Mouse (Mus musculus): ENCODE results near the gene Fktn. TPM values are rescaled to one million over a fixed set of nuclear protein-coding genes. Genes with fewer than 3 reads are reported as not detected.
"Not testable (repeated sequence)": the region's sequence is repeated elsewhere in the genome, so short reads cannot be mapped to it uniquely, and the experiment has no call there.

Fktn gene
- polyA plus RNA-seq, 1 experiment from 2014 or later = 16.5 TPM

- H3K4me1 ChIP-seq (replicated peaks; ENCODE audit: control insufficient read depth, insufficient read depth, low read length) = no peaks in the 10 kb centered on the region
- no peaks in the 10 kb centered on the region for H3K27me3 ChIP-seq (replicated peaks; ENCODE audit: control insufficient read depth, insufficient read depth, low read length)
- no peak overlapping the region for H3K27ac ChIP-seq (ENCODE audit: low read depth)
- no peak overlapping the region for H3K4me3 ChIP-seq (ENCODE audit: low read depth, low read length)
- no peak overlapping the region for H3K9ac ChIP-seq (ENCODE audit: low read length)
- H3K36me3 ChIP-seq (ENCODE audit: control insufficient read depth, insufficient read depth, low read length) = no peaks in the 10 kb centered on the region
- H3K4me2 ChIP-seq (ENCODE audit: low read length) = no peak overlapping the region
- 53% methylated on average over 7 of the region's 7 CpGs for WGBS
- no peaks in the 10 kb centered on the region for H3K9me3 ChIP-seq (ENCODE audit: control insufficient read depth, low read length)
- ATAC-seq (replicated peaks; ENCODE audit: low FRiP score, low TSS enrichment, low read depth) (no peak), DNase-seq (ENCODE audit: low spot score) (peak; percentile 50)
Observed at GRCm38 (mm10) chr4:53798896-53799676, 85.3 kb downstream of the Fktn start.

DNA sequence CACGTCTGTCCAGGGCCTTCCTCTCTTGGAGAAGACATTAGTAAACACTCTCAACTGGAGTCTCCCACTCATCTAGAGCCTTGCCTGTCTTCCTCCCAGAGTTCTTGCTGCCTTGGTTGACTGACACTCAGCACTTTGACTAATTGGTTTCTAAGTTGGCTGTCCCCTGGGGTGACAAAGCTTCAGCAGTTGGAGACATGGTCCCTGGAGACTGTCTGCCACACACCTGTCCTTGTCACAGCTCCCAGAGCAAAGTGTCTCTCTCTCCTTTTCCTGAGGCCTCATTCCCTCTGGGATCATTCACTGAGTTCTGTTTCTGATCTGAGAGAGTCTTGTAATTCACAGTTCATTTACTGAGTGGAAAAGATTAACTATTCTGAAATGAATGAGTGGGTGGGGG is 86.0 kb downstream of the Fktn start:
- no peaks in the 10 kb centered on the region for H3K36me3 ChIP-seq (ENCODE audit: control insufficient read depth, insufficient read depth, low read length)
- H3K4me2 ChIP-seq (ENCODE audit: low read length) = no peak overlapping the region
- DNase-seq (ENCODE audit: low spot score) (no peak), ATAC-seq (replicated peaks; ENCODE audit: low FRiP score, low TSS enrichment, low read depth) (no peak)
- no peaks in the 10 kb centered on the region for H3K4me1 ChIP-seq (replicated peaks; ENCODE audit: control insufficient read depth, insufficient read depth, low read length)
- H3K9ac ChIP-seq (ENCODE audit: low read length) = no peak overlapping the region
- no peak overlapping the region for H3K4me3 ChIP-seq (ENCODE audit: low read depth, low read length)
- H3K27ac ChIP-seq (ENCODE audit: low read depth) = no peak overlapping the region
- WGBS = 44% methylated on average over 1 of the region's 1 CpGs
- no peaks in the 10 kb centered on the region for H3K27me3 ChIP-seq (replicated peaks; ENCODE audit: control insufficient read depth, insufficient read depth, low read length)
- no peaks in the 10 kb centered on the region for H3K9me3 ChIP-seq (ENCODE audit: control insufficient read depth, low read length)

DNA sequence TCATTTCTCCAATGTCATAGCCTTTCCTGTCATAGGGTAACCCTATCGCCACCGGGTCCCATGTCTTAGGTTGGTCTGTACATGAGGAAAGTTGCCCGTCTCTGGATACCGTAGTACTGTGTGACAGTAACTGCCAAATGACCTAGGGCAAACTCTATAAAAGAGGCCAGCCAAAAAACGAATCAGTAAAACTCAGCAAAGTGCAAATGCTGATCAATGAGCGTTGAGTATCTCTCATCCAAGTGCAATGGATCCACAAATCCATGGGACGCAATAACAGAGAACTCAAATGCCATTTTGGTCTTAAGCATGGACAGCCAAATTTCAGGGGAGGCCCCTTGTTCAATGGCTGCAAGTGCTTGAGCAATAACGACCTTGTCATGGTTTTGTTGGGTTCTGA is 89.9 kb downstream of the Fktn start:
- not testable (repeated sequence) for H3K4me1 ChIP-seq (replicated peaks; ENCODE audit: control insufficient read depth, insufficient read depth, low read length); H3K4me3 ChIP-seq (ENCODE audit: low read depth, low read length); H3K36me3 ChIP-seq (ENCODE audit: control insufficient read depth, insufficient read depth, low read length); DNase-seq (ENCODE audit: low spot score); H3K9ac ChIP-seq (ENCODE audit: low read length); H3K9me3 ChIP-seq (ENCODE audit: control insufficient read depth, low read length); H3K27ac ChIP-seq (ENCODE audit: low read depth); ATAC-seq (replicated peaks; ENCODE audit: low FRiP score, low TSS enrichment, low read depth); H3K27me3 ChIP-seq (replicated peaks; ENCODE audit: control insufficient read depth, insufficient read depth, low read length); H3K4me2 ChIP-seq (ENCODE audit: low read length)
- WGBS = 92% methylated on average over 7 of the region's 8 CpGs

GRCm38 (mm10) chr4:53806428-53806827 is 92.6 kb downstream of the Fktn start:
- ATAC-seq (replicated peaks; ENCODE audit: low FRiP score, low TSS enrichment, low read depth); H3K9ac ChIP-seq (ENCODE audit: low read length); DNase-seq (ENCODE audit: low spot score); H3K4me3 ChIP-seq (ENCODE audit: low read depth, low read length); H3K27ac ChIP-seq (ENCODE audit: low read depth); H3K9me3 ChIP-seq (ENCODE audit: control insufficient read depth, low read length); H3K4me2 ChIP-seq (ENCODE audit: low read length); H3K4me1 ChIP-seq (replicated peaks; ENCODE audit: control insufficient read depth, insufficient read depth, low read length); H3K36me3 ChIP-seq (ENCODE audit: control insufficient read depth, insufficient read depth, low read length); H3K27me3 ChIP-seq (replicated peaks; ENCODE audit: control insufficient read depth, insufficient read depth, low read length): not testable (repeated sequence)
- WGBS = 90% methylated on average over 6 of the region's 6 CpGs

- no peak for DNase-seq (ENCODE audit: low spot score)
- no peaks in the 10 kb centered on the region for H3K4me1 ChIP-seq (replicated peaks; ENCODE audit: control insufficient read depth, insufficient read depth, low read length)
- H3K9ac ChIP-seq (ENCODE audit: low read length) = no peak overlapping the region
- no peak overlapping the region for H3K4me2 ChIP-seq (ENCODE audit: low read length)
- no peaks in the 10 kb centered on the region for H3K27me3 ChIP-seq (replicated peaks; ENCODE audit: control insufficient read depth, insufficient read depth, low read length)
- no peak for ATAC-seq (replicated peaks; ENCODE audit: low FRiP score, low TSS enrichment, low read depth)
- no peaks in the 10 kb centered on the region for H3K9me3 ChIP-seq (ENCODE audit: control insufficient read depth, low read length)
- no peak overlapping the region for H3K4me3 ChIP-seq (ENCODE audit: low read depth, low read length)
- 58% methylated on average over 5 of the region's 5 CpGs for WGBS
- H3K36me3 ChIP-seq (ENCODE audit: control insufficient read depth, insufficient read depth, low read length) = no peaks in the 10 kb centered on the region
- no peak overlapping the region for H3K27ac ChIP-seq (ENCODE audit: low read depth)
Observed at GRCm38 (mm10) chr4:53818320-53818719, 104.5 kb downstream of the Fktn start.

- ATAC-seq (replicated peaks; ENCODE audit: low FRiP score, low TSS enrichment, low read depth) = no peak
Observed at GRCm38 (mm10) chr4:53823697-53824096, 109.9 kb downstream of the Fktn start.

DNA sequence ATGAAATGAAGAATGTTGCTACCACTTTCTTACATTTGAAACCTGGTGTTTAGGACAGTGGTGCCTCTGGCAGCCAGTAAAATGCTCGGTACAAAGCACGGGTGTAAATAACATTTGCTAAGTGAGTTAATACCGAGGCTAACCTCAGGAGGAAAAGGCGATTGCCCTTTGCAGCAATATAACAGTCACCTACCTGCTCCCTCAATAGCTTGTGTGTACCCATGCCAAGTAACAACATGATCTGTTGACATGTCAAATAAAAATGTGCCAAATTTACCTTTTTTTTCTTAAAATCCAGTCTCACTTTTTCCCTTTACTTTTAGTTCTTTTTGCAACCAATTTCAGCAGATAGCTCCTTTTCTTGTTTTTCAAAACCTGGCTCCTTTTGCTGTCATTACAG is 111.0 kb downstream of the Fktn start:
- DNase-seq (ENCODE audit: low spot score) (no peak), ATAC-seq (replicated peaks; ENCODE audit: low FRiP score, low TSS enrichment, low read depth) (no peak)
- Histone ChIP-seq H3K4me2 (ENCODE audit: low read length) (no peak overlapping the region), H3K9ac (ENCODE audit: low read length) (no peak overlapping the region), H3K27ac (ENCODE audit: low read depth) (no peak overlapping the region), H3K4me1 (replicated peaks; ENCODE audit: control insufficient read depth, insufficient read depth, low read length) (no peaks in the 10 kb centered on the region; the same call in 1 of the 2 replicates), H3K9me3 (ENCODE audit: control insufficient read depth, low read length) (no peaks in the 10 kb centered on the region), H3K36me3 (ENCODE audit: control insufficient read depth, insufficient read depth, low read length) (no peaks in the 10 kb centered on the region), H3K27me3 (replicated peaks; ENCODE audit: control insufficient read depth, insufficient read depth, low read length) (no peaks in the 10 kb centered on the region), H3K4me3 (ENCODE audit: low read depth, low read length) (no peak overlapping the region)
- WGBS = 25% methylated on average over 4 of the region's 4 CpGs

More at GRCm38 (mm10) chr4:53823697-53824096, 109.9 kb downstream of the Fktn start:
- Histone ChIP-seq H3K4me2 (ENCODE audit: low read length) (no peak overlapping the region), H3K27ac (ENCODE audit: low read depth) (no peak overlapping the region), H3K27me3 (replicated peaks; ENCODE audit: control insufficient read depth, insufficient read depth, low read length) (no peaks in the 10 kb centered on the region), H3K4me3 (ENCODE audit: low read depth, low read length) (no peak overlapping the region), H3K9me3 (ENCODE audit: control insufficient read depth, low read length) (no peaks in the 10 kb centered on the region), H3K36me3 (ENCODE audit: control insufficient read depth, insufficient read depth, low read length) (no peaks in the 10 kb centered on the region), H3K9ac (ENCODE audit: low read length) (no peak overlapping the region), H3K4me1 (replicated peaks; ENCODE audit: control insufficient read depth, insufficient read depth, low read length) (no peaks in the 10 kb centered on the region; the same call in 1 of the 2 replicates)
- DNase-seq (ENCODE audit: low spot score) = no peak
- 52% methylated on average over 6 of the region's 6 CpGs for WGBS

- Histone ChIP-seq H3K27me3 (replicated peaks; ENCODE audit: control insufficient read depth, insufficient read depth, low read length) (no peaks in the 10 kb centered on the region), H3K36me3 (ENCODE audit: control insufficient read depth, insufficient read depth, low read length) (no peaks in the 10 kb centered on the region), H3K9ac (ENCODE audit: low read length) (peak within 1 kb of the TSS; percentile 61), H3K4me2 (ENCODE audit: low read length) (peak within 1 kb of the TSS; percentile 56), H3K4me3 (ENCODE audit: low read depth, low read length) (peak within 1 kb of the TSS; percentile 80), H3K4me1 (replicated peaks; ENCODE audit: control insufficient read depth, insufficient read depth, low read length) (no peaks in the 10 kb centered on the region; the same call in 1 of the 2 replicates), H3K9me3 (ENCODE audit: control insufficient read depth, low read length) (0 out of 2 replicates have a peak, but pooled peaks cover 2% of the 10 kb centered on the region), H3K27ac (ENCODE audit: low read depth) (no peak within 1 kb of the TSS)
- WGBS = under 1% methylated on average over 46 of the region's 55 CpGs
- ATAC-seq (replicated peaks; ENCODE audit: low FRiP score, low TSS enrichment, low read depth) (peak; percentile 86), DNase-seq (ENCODE audit: low spot score) (peak; percentile 91)
Observed at GRCm38 (mm10) chr4:53825821-53826605, 112.2 kb downstream of the Fktn start, which contains the start of gene Tmem38b. TSS of gene Tmem38b (plus strand) at chr4:53826045.
